Mouse (Mus musculus): Measurements from ENCODE around the gene Hnrnpul1. TPM values are rescaled to one million over a fixed set of nuclear protein-coding genes. Genes with fewer than 3 reads are reported as not detected.

The Hnrnpul1 gene
- total RNA-seq, 2 experiments from 2014 or later = 142 to 152 TPM

- no peak for DNase-seq
- intact Hi-C loops (cut with DNase I) = no loop called here
Measured at GRCm38 (mm10) chr7:25674297-25674696, 80.3 kb downstream of the Hnrnpul1 start.

GRCm38 (mm10) chr7:25672442-25672841 lies 82.1 kb downstream of the Hnrnpul1 start:
- DNase-seq = no peak
- intact Hi-C loops (cut with DNase I) = no loop called here

GRCm38 (mm10) chr7:25671686-25672085 lies 82.9 kb downstream of the Hnrnpul1 start:
- intact Hi-C loops (cut with DNase I) = no loop called here
- no peak for DNase-seq

Other genes starting within 250 kb of the Hnrnpul1 start
- gene Ceacam2, start 214.9 kb downstream of the Hnrnpul1 start, total RNA-seq (2021) = not detected
- gene Erich4, start 138.9 kb downstream of the Hnrnpul1 start, total RNA-seq (2021) = not detected
- gene Dmac2, start 135.3 kb downstream of the Hnrnpul1 start, total RNA-seq (2021) = 10 to 100 TPM; 19.9 to 22.7 TPM
- 1 to 10 TPM in 1 of 2 experiments, under 1 TPM in 1; 0.64 to 1.0 TPM for gene B3gnt8, start 128.1 kb downstream of the Hnrnpul1 start, total RNA-seq (2021)
- 10 to 100 TPM; 23.6 to 24.7 TPM for gene Bckdha, start 95.8 kb downstream of the Hnrnpul1 start, total RNA-seq (2021)
- 10 to 100 TPM; 15.1 to 18.4 TPM for gene Exosc5, start 95.6 kb downstream of the Hnrnpul1 start, total RNA-seq (2021)
- 10 to 100 TPM; 14.6 to 19.9 TPM for gene Tmem91, start 79.6 kb downstream of the Hnrnpul1 start, total RNA-seq (2021)
- gene B9d2, start 74.0 kb downstream of the Hnrnpul1 start, total RNA-seq (2021) = 10 to 100 TPM; 24.7 to 25.7 TPM
- 10 to 100 TPM in 1 of 2 experiments, 1 to 10 TPM in 1; 8.5 to 10.1 TPM for gene Tgfb1, start 67.8 kb downstream of the Hnrnpul1 start, total RNA-seq (2021)
- gene Ccdc97, start 35.7 kb downstream of the Hnrnpul1 start, total RNA-seq (2021) = 10 to 100 TPM; 47.8 to 48.6 TPM
- gene Axl, start 33.9 kb upstream of the Hnrnpul1 start, total RNA-seq (2021) = 10 to 100 TPM; 19.2 to 20.8 TPM
- gene Cyp2s1, start 62.2 kb upstream of the Hnrnpul1 start, total RNA-seq (2021) = 1 to 10 TPM; 2.4 to 3.5 TPM
- not detected for gene Cyp2b10, start 142.9 kb upstream of the Hnrnpul1 start, total RNA-seq (2021)

Measured in left cerebral cortex, postnatal 4 days (tissue).